Mouse (Mus musculus) kidney, postnatal 0 days (tissue): Measurements from ENCODE around the gene Tbc1d9b. TPM values are rescaled to one million over a fixed set of nuclear protein-coding genes. Genes with fewer than 3 reads are reported as not detected.

Experiments used
- ATAC-seq: fragments of 200-750 bp; cut with Nextera tagmentation; replicated peaks from 2 replicates; pipeline ENCODE4 v1.8.0; 2017; ENCODE audit warnings: low read depth, moderate number of reproducible peaks, moderate TSS enrichment, moderate library complexity; ENCODE audit not compliant: low FRiP score
- DNase-seq: peaks from one replicate; pipeline ENCODE4 v3.0.0-alpha.2; 2016; ENCODE audit warnings: low spot score
- H3K27ac ChIP-seq: fragments of 300-500 bp; sonication (generic); 2 replicates; pipeline ENCODE4 v1.5.1; 2014; ENCODE audit warnings: mild to moderate bottlenecking
- H3K27me3 ChIP-seq: fragments of 300-500 bp; sonication (generic); 2 replicates; pipeline ENCODE4 v1.6.1; 2014; ENCODE audit warnings: low read length, mixed read lengths; ENCODE audit not compliant: insufficient read depth
- H3K36me3 ChIP-seq: fragments of 300-500 bp; sonication (generic); 2 replicates; pipeline ENCODE4 v1.6.1; 2014; ENCODE audit warnings: low read length, mixed read lengths; ENCODE audit not compliant: insufficient read depth
- H3K4me1 ChIP-seq: fragments of 300-500 bp; sonication (generic); replicated peaks from 2 replicates; pipeline ENCODE4 v1.6.1; 2014; ENCODE audit warnings: antibody characterized with exemption, low read length, mixed read lengths; ENCODE audit not compliant: insufficient read depth
- H3K4me2 ChIP-seq: fragments of 300-500 bp; sonication (generic); 2 replicates; pipeline ENCODE4 v1.6.1; 2014; ENCODE audit warnings: mild to moderate bottlenecking, low read length, moderate library complexity, mixed read lengths
- H3K4me3 ChIP-seq: fragments of 300-500 bp; sonication (generic); replicated peaks from 2 replicates; pipeline ENCODE4 v1.5.1; 2014; ENCODE audit warnings: low read depth, low read length
- H3K9ac ChIP-seq: fragments of 300-500 bp; sonication (generic); 2 replicates; pipeline ENCODE4 v1.6.1; 2014; ENCODE audit warnings: low read depth, low read length
- H3K9me3 ChIP-seq: fragments of 300-500 bp; sonication (generic); replicated peaks from 2 replicates; pipeline ENCODE4 v1.6.1; 2016; ENCODE audit warnings: low read length, inconsistent platforms, mixed read lengths
- CTCF ChIP-seq: IDR thresholded peaks from 2 replicates; pipeline ENCODE4 v1.5.1; 2016; ENCODE audit warnings: antibody characterized with exemption, low read depth, mild to moderate bottlenecking, moderate library complexity
- WGBS: fragments of 180-500 bp; shearing (Covaris S2); extraction: QIAGEN DNeasy Blood & Tissue Kit; methylation state at CpG from one replicate; pipeline ENCODE4 v1.1.7; 2014; 5-methylcytosine and 5-hydroxymethylcytosine counted together
- polyA plus RNA-seq: library from polyadenylated mRNA; unstranded; fragments of >200 nt; fragmentation: Nextera tagmentation; extraction: Ambion mirVana; gene quantifications from 2 replicates; pipeline ENCODE4 v1.2.1, GENCODE M21; 2015

Tbc1d9b gene
- polyA plus RNA-seq, 1 experiment from 2014 or later = 28.5 TPM

DNA sequence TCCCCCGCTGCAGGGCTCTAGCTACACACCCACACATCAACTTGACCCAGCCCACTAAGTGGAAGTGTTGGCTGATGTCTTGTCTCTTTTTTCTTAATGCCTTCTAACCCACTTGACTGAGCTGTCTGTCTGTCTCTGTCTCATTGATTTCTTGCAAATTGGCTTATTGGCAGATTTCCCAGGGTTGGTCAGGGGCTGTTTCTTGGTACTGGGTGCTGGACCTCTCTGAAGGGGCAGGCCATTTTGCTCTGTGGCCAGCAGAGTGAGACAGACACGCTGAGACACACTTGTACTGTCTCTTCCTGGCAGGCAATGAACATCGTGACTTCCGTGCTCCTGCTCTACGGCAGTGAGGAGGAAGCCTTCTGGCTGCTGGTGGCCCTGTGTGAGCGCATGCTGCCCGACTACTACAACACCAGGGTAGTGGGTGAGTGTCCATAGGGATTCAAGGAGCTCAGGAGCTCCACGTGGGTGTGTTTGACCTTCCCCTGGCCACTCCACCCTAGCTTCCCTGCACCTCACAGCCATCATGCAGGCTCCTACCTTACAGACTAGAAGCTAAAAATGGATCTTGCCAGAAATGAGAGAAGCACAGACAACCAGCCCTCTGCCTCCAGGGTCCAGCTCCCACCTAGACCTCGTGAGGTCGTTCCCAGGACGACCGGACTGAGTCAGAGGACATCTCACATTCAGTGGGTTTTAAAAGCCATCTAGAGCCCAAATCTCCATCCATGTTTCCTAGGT is 23.8 kb downstream of the Tbc1d9b start:
- ATAC-seq (no peak), DNase-seq (no peak)
- WGBS = 65% methylated on average over 12 of the region's 12 CpGs
- H3K27me3 ChIP-seq = no peaks in the 10 kb centered on the region
- H3K36me3 ChIP-seq = peaks cover 74% of the 10 kb centered on the region
- TF ChIP-seq CTCF = no peak
- no peak overlapping the region for H3K4me2 ChIP-seq
- no peak overlapping the region for H3K4me3 ChIP-seq
- H3K4me1 ChIP-seq = peaks cover 10% of the 10 kb centered on the region; the same call in 1 of the 2 replicates
- no peak overlapping the region for H3K9ac ChIP-seq
- H3K27ac ChIP-seq = no peak overlapping the region
- H3K9me3 ChIP-seq = no peaks in the 10 kb centered on the region

DNA sequence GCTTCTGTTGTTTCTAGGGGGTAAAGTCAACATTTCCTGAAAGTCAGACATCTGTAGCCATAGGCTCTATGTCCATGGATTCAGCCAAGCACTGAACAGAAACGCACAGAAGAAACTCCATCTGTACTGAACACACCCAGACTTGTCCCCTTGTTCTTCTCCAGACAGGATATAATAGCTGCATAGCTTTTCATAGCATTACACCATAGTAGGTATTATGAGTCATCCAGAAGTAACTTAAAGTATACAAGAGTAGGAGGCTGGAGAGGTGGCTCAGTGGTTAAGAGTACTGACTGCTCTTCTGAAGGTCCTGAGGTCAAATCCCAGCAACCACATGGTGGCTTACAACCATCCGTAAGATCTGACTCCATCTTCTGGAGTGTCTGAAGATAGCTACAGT is 24.6 kb downstream of the Tbc1d9b start:
- H3K27ac ChIP-seq = no peak overlapping the region
- H3K9me3 ChIP-seq = no peaks in the 10 kb centered on the region
- TF ChIP-seq CTCF = no peak
- DNase-seq = no peak
- peaks cover 10% of the 10 kb centered on the region; the same call in 1 of the 2 replicates for H3K4me1 ChIP-seq
- H3K9ac ChIP-seq = no peak overlapping the region
- peaks cover 74% of the 10 kb centered on the region for H3K36me3 ChIP-seq
- no peak overlapping the region for H3K4me3 ChIP-seq
- WGBS = 91% methylated on average over 2 of the region's 2 CpGs
- no peak for ATAC-seq
- no peaks in the 10 kb centered on the region for H3K27me3 ChIP-seq
- H3K4me2 ChIP-seq = no peak overlapping the region

DNA sequence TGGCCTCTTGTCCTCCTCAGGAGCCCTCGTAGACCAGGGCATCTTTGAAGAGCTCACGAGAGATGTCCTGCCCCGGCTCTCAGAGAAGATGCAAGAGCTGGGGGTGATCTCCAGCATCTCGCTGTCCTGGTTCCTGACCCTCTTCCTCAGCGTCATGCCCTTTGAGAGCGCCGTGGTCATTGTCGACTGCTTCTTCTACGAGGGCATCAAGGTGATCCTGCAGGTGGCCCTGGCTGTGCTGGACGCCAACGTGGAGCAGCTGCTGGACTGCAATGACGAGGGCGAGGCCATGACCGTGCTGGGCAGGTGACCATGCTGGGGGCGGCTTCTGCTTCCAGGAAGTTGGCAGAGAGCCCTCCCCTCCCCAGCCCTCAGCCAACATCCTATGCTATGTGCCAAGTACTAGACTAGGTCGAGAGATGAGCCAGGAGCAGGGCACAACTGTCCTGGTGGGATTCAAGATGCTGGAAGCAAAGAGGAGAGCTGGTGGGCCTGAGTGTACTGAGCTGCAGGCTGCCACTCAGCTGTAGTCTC is 25.6 kb downstream of the Tbc1d9b start:
- Histone ChIP-seq H3K4me3 (no peak overlapping the region), H3K27me3 (no peaks in the 10 kb centered on the region), H3K27ac (no peak overlapping the region), H3K36me3 (peaks cover 70% of the 10 kb centered on the region), H3K4me2 (no peak overlapping the region), H3K9me3 (no peaks in the 10 kb centered on the region), H3K9ac (no peak overlapping the region), H3K4me1 (peaks cover 10% of the 10 kb centered on the region; the same call in 1 of the 2 replicates)
- TF ChIP-seq CTCF = no peak
- ATAC-seq (no peak), DNase-seq (no peak)
- 89% methylated on average over 16 of the region's 16 CpGs for WGBS

DNA sequence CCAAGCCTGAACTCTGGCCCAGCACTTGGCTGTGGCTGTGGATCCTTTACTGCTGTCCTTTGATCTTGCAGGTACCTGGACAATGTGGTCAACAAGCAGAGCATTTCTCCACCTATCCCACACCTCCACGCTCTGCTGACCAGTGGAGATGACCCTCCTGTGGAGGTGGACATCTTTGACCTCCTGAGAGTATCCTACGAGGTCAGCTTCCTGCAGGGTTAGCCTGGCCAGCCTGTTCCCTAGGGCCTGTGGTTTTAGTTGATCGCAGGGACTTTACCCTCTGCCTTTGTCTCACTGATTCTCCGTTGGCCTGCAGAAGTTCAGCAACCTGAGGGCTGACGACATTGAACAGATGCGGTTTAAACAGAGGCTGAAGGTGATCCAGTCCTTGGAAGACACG is 27.1 kb downstream of the Tbc1d9b start:
- WGBS = 80% methylated on average over 7 of the region's 7 CpGs
- Histone ChIP-seq H3K27me3 (no peaks in the 10 kb centered on the region), H3K4me2 (no peak overlapping the region), H3K9ac (no peak overlapping the region), H3K36me3 (peaks cover 70% of the 10 kb centered on the region), H3K4me1 (peaks cover 10% of the 10 kb centered on the region; the same call in 1 of the 2 replicates), H3K27ac (no peak overlapping the region), H3K9me3 (no peaks in the 10 kb centered on the region), H3K4me3 (no peak overlapping the region)
- no peak for DNase-seq
- TF ChIP-seq CTCF = no peak
- ATAC-seq = no peak

DNA sequence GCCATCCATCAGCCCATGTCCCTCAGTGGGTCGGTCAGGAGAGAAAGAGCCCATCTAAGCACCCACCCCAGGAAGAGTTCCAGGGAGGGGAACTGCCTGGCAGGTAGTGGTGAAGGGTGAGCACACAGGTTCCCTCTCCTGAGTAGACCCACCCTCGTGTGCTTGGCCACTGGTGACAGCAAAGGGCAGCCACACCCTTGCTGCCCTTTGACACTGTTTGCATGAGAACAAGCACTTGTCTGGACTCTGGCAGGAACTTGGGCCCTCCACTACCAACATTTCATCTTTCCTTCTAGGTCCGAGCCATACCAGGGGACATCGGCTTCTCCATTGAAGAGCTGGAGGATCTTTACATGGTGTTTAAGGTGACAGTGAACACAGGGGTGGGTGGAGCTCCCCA is 28.2 kb downstream of the Tbc1d9b start:
- no peak overlapping the region for H3K4me3 ChIP-seq
- H3K36me3 ChIP-seq = peaks cover 74% of the 10 kb centered on the region
- no peak for ATAC-seq
- H3K4me1 ChIP-seq = no peaks in the 10 kb centered on the region
- H3K4me2 ChIP-seq = no peak overlapping the region
- WGBS = 74% methylated on average over 4 of the region's 4 CpGs
- no peaks in the 10 kb centered on the region for H3K27me3 ChIP-seq
- DNase-seq = no peak
- H3K9ac ChIP-seq = no peak overlapping the region
- H3K27ac ChIP-seq = no peak overlapping the region
- no peaks in the 10 kb centered on the region for H3K9me3 ChIP-seq
- TF ChIP-seq CTCF = no peak

DNA sequence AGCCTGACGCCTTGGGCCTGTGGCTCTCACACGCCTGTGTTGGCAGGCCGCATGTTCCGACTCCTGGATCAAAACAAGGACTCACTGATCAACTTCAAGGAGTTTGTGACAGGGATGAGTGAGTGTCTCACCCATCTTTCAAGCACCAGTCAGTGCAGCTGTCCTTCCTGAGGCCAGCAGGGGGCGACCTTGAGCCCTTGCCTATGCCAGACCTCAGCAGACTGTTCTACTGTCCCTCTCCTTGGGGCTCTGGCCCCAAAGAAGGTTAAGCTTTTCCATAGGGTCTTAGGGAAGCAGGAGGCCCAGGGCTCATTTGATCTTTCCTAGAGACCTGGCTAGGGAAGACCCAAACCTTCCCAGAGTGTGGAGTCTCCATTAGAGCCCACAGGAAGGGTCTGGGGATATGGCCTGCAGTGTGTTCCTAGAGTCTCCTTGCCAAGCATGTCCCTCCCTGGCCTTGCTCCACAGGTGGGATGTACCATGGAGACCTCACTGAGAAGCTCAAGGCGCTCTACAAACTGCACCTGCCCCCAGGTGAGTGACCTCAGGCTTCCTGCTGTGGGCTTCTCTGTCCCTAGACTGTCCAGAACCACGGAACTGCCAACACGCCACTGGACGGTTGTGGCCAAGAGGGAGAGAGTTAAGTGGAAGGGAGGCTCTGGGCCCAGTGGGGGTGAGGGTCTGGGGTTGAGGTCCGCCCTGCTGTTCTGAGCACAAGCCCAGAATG is 30.5 kb downstream of the Tbc1d9b start:
- Histone ChIP-seq H3K4me3 (no peak overlapping the region), H3K4me1 (no peaks in the 10 kb centered on the region), H3K4me2 (no peak overlapping the region), H3K27ac (peak overlapping the region; percentile 8; the same call in 1 of the 2 replicates), H3K27me3 (no peaks in the 10 kb centered on the region), H3K9ac (no peak overlapping the region), H3K36me3 (peaks cover 62% of the 10 kb centered on the region), H3K9me3 (no peaks in the 10 kb centered on the region)
- TF ChIP-seq CTCF = peak; percentile 93
- 67% methylated on average over 10 of the region's 10 CpGs for WGBS
- DNase-seq (peak; percentile 79), ATAC-seq (peak; percentile 51; the same call in 1 of the 2 replicates)
